Mouse (Mus musculus): ENCODE measurements around the gene Sgf29.
A peak's percentile ranks its signal among the peaks of the same experiment; 100 is the strongest.

Sgf29 gene

DNA sequence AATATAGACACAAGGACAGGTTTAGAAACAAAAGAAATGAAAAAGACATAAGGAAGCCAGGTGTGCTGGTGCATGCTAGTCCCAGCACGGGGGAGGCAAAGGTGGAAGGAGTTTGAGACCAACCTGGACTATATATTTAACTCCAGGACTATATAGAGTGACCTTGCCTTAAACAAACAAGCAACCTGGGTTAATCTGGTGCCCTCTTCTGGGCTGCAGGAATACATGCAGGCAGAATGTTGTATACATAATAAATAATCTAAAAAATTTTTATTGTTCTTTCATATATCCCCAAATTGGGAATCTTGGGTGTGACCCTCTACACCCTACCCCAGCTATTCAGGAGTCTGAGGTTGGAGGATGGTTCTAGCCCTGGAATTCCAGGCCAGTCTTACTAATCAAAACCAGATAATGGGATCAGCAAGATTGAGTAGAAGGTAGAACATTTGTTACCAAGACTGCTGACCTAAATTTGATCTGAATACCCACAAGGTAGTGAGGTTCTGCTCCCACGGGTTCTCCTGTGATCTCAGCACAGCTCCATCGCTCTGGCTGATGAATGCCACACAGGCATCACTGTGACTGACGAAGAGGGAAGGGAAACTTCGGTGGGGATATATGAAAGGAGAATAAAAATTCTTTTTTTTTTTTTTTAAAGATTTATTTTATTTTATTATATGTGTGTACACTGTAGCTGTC is 6.4 kb upstream of the Sgf29 start:
- no peak for DNase-seq (ENCODE audit: low read depth, low spot score)

DNA sequence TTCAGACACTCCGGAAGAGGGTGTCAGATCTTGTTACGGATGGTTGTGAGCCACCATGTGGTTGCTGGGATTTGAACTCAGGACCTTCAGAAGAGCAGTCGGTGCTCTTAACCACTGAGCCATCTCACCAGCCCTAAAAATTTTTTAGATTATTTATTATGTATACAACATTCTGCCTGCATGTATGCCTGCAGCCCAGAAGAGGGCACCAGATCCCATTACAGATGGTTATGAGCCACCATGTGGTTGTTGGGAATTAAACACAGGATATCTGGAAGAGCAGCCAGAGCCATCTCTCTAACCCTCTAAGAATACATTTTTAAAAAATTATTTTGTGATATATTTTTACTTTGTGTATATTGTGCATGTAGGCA is 5.9 kb upstream of the Sgf29 start:
- DNase-seq (ENCODE audit: low read depth, low spot score), result peak; percentile 16

DNA sequence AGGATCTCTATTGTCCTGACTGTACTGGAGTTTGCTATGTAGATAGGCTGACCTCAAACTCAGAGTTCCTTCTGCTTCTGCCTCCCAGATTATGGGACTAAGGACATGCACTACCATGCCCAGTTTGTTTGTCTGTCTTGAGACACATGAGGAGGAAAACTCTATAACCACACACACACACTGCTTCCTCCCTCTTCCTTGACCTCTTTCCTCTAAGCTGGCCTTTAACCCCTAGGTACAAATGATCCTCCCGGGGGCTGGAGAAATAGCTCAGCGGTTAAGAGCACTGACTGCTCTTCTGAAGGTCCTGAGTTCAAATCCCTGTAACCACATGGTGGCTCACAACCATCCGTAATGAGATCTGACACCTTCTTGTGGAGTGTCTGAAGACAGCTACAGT is 4.8 kb upstream of the Sgf29 start:
- no peak for DNase-seq (ENCODE audit: low read depth, low spot score)

DNA sequence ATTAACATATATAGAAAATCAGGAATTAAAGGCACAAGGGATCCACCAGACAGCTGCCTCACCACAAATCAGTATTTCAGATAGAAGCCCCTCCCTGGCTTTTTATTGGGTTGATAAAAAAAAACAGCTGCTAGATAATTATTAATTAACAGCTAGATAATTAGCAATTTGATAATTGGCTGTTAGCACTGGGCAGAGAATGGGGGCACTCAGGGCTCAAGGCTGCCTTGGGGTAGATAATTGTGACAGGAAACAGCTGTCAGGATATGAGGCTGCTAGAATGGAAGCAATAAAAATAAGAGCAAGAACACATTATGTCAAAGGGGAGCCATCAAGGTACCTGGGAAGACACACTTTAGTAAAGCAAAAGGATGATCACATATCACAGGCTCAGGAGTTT is 4.2 kb upstream of the Sgf29 start:
- DNase-seq (ENCODE audit: low read depth, low spot score), result no peak

DNA sequence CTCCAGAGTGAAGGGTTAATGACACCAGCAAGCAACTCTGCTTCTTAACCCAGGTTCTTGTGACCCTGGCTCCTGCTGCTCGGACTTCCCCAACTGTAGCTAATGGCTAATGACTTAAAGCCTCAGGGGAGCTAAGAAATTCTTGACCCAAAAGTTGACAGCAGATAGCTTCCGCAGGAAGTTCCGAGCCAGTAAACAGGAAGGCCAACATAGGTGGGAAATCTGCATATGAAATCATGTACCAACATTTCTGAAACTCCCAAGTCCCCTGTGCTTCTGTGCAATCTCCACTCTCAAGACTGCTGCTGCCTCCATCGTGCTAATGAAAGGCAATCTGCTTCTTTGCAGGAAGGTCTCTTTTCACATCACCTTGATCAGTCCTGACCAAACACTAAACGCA is 3.4 kb upstream of the Sgf29 start:
- DNase-seq (ENCODE audit: low read depth, low spot score), result no peak

DNA sequence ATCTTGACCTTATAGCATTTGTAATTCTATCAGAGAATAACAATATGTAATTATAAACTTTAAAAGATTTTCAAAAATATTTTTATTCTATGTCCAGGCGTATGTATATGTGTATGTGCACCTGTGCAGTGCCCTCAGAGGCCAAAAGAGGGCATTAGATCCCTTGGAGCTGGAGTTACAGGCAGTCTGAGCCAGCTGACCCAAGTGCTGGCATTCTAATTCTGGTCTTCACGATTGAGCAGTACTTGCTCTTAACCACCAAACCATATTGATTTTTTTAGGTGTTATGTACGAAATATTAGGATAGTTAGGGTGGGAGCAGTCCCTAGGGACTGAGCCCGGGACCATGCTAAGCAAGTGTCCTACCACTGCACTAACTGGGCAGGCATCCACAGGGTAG is 623 bp upstream of the Sgf29 start:
- DNase-seq (ENCODE audit: low read depth, low spot score), result no peak

DNA sequence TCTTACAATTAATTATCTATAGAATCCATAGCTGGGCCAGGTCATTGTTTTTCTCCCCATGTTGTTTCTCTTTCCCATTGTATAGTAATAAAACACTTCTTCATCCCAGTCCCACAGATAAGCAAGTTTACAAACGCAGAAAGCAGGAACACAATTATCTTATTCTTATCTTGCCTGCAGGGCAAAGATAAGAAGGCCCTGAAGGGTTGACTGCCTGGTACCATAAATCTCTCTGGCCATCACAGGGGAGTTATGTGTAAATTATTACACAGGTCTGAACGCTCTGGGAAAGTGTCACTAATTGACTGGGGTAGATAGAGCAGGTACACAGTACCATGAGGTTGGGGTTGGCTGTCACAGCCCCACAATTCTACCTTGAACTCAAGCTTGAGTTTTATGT is 1.7 kb downstream of the Sgf29 start:
- no peak for DNase-seq (ENCODE audit: low read depth, low spot score)

DNA sequence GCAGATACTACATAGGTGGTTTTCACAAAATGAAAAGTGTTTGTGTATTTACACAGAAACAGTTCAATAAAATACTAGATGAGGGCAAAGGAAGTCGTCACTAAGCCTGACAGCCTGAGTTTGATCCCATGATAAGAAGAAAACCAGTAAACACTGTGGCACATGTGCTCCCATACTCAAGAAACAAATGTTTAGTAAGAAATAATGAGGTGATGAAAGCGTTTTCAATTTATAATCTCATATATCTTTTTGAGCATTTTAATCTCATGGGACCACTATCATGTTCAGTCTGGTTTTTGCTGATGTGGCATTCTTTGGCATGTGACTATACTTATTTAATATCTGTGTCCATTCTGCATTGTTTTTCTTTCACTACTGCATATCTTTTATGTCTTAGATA is 4.9 kb downstream of the Sgf29 start:
- no peak for DNase-seq (ENCODE audit: low read depth, low spot score)

DNA sequence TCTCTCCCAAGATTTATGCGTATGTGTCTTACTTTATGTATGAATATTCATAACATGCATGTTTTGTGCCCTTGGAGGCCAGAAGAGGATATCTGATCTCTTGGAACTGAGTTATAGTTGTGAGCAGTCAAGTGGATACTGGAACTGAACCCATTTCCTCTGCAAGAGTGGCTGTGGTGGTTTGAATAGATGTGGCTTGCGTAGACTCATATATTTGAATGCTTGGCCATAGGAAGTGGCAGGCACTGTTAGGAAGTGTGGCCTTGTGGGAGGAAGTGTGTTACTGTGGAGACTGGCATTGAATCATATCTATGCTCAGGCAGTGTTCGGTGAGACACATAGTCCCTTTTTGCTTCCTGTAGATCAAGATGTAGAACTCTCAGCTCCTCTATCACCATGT is 6.6 kb downstream of the Sgf29 start:
- no peak for DNase-seq (ENCODE audit: low read depth, low spot score)

DNA sequence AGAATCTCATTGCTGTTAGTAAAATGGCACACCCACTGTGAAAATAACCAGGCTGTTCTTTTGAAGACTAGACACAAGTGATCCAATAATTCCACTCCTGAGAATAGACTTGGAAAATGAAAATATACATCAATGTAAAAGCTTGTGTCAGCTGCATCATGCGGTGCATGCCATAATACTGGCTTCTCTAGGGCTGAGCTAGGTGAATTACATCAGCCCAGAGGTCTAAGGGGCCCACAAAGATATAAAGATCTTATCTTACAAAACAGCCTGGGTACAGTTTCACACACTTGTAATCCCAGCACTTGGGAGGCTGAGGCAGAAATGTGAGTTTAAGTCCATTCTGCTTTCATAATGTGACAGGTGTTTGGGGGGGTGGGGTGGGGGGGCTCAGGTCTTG is 8.4 kb downstream of the Sgf29 start:
- DNase-seq (ENCODE audit: low read depth, low spot score), result no peak

DNA sequence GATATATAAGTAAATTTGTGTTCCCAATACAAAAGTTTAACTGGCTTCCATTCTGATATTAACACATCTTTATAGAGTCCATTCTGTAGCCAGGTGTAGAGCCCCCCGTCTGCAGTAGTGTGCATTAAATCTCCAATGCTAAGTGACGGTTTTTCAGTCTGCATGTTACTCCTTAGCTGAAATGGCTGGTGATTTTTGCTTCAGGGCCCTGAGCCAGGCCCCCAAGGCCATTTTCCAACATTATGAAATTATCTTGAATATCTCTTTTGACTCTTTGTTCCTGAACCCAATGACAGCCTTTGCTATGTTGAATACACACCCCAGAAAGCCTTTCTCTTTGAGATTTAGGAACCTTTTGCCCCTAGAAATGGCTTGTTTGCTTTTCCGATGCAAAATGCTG is 10.7 kb downstream of the Sgf29 start:
- DNase-seq (ENCODE audit: low read depth, low spot score), result no peak

DNA sequence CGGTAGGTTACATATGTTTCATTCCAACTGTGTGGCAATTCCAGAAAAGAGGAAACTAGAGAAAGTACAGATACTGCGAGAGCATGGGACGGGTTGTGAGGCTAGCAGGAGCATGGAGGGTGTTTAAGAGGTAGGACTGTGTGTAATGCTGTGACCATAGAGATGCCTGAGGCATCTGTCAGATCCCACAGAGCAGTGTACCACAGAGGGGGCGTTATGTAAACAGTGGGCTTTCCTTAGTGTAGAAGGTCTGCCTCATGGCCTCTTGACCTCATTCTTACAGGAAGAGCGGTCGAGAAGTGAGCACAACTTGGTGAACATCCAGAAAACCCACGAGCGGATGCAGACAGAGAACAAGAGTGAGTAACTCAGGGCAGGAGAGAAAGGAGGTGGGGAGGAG is 14.5 kb downstream of the Sgf29 start:
- no peak for DNase-seq (ENCODE audit: low read depth, low spot score)

DNA sequence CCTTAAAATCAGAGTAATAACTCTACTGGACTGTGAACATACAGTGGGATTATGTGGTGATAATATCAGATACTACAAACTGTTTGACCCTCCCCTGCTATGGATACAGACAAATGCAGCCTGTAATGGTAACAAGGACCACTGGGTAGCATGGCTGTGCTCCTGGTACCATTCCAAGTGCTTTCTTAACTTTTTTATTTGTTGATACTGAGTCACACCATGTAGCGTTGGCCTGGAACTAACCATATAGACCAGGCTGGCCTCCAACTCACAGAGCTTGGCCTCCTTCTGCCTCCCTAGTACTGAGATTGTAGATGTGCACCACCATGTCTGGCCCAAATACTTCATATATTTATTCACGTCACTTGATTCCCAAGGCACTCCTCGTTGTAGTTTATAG is 16.2 kb downstream of the Sgf29 start:
- no peak for DNase-seq (ENCODE audit: low read depth, low spot score)

DNA sequence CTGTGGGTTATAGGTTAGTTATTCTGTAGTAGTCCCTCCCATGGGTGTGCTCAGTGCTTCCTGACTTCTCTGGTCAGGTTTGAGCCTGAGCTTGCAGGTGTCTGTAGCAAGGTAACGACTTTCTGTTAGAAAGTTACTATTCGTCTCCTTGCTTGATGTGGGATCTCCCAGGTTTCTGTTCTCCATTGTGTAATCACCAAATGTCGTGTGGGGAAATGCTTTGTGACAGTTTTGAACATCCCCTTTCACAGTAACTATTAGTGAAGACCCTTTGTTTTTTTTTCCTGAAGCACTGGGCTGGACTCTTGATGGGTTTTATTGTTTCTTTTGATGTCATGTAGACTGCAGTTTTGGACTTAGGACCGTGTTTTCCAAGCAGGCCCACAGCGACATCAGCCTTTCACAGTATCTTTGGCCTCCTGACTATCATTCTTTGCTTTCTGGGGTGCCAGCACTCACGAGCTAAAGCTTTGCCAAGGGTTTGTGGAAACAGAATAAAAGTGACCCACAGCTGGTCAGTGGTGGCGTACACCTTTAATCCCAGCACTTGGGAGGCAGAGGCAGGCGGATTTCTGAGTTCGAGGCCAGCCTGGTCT is 18.5 kb downstream of the Sgf29 start:
- no peak for DNase-seq (ENCODE audit: low read depth, low spot score)

DNA sequence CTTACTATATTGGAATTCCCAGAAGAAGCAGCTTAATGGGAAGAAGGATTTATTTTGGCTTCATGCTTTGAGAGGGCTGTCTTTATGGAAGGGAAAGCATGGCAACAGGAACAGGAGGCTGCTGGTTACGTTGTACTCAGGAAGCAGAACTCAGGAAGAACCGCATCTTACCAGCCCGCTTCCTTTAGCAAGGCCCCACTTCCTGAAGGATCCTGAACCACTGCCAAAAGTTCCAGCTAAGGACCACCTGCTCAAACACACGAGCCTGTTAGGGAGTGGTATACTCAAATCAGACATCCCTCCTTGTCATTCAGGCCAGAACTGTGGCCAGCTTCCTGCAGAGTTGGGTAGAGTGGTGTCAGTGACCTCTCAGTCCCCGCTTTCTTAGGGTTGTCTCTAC is 19.3 kb downstream of the Sgf29 start:
- DNase-seq (ENCODE audit: low read depth, low spot score), result no peak

DNA sequence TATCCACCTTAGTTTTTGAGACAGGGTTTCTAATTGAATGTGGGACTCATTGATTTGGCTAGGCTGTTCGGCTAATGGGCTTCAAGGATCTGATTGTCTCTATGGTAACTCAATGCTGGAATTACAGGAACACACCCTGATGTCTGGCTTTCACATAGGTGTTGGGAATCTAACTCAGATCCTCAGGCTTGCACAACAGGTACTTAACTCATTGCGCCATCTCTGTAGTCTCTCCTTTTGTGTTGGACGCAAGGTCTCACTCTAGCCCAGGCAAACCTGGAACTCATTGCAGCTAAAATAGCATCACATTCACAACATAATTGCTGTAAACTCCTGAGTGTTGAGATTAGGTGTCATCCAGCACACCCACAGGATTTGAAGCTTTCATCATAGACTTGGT is 21.0 kb downstream of the Sgf29 start:
- no peak for DNase-seq (ENCODE audit: low read depth, low spot score)

DNA sequence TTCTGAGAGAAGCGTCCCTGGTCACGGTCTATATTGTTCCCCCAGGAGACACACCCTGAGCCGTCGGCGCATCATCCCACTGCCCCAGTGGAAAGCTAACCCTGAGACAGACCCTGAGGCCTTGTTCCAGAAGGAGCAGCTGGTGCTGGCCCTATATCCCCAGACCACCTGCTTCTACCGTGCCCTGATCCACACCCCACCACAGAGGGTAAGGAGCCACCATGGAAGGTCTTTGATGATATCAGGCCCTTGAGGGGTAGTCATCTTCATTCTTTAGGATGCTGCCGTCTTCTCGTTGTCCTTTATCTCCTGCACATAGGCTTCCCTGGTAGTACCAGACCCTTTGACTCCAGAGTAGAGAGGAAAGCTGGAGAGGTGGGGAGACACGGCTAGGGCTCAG is 23.0 kb downstream of the Sgf29 start:
- DNase-seq (ENCODE audit: low read depth, low spot score), result no peak

DNA sequence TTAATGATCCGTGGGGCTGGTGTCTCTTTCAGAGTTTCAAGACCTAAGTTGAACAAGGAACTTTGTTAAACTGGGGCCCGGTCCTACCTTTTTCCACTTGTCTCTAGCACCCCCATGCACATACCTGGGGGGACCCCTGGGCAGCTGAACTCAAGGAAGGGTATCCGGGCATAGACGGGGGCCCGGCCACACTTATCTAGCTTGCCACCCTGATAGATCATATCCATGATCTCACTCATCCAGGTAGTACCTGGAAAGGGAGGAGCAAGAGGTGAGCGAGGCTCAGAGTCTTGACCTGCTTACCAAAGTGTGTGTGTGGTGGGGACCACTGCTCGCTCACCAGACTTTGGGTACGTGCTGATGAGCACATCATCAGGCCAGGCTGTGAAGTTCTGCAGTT is 26.0 kb downstream of the Sgf29 start:
- DNase-seq (ENCODE audit: low read depth, low spot score), result no peak

DNA sequence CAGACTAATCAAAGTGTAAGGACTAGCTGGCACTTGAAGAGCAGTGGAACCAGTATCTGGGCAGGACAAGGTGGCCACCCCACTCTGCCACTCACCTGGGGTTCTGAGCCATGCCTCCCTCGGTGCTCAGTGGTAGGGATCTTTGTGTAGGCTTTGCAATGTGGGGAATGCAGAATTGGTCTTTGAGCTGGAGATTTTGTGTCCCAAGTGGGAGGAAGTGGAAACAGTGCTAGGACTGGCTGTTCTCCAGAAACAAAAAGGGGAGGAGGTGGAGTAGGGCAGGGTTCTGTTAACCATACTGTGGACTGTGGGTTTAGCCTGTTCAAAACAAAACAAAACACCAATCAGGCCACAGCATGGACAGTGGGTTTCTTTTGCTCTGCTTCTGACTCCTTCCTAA is 27.1 kb downstream of the Sgf29 start, which contains the start of gene Sult1a1:
Sult1a1 (minus strand) TSS at position 226 of the 400 bp plus-strand sequence.
- no peak for DNase-seq (ENCODE audit: low read depth, low spot score)

DNA sequence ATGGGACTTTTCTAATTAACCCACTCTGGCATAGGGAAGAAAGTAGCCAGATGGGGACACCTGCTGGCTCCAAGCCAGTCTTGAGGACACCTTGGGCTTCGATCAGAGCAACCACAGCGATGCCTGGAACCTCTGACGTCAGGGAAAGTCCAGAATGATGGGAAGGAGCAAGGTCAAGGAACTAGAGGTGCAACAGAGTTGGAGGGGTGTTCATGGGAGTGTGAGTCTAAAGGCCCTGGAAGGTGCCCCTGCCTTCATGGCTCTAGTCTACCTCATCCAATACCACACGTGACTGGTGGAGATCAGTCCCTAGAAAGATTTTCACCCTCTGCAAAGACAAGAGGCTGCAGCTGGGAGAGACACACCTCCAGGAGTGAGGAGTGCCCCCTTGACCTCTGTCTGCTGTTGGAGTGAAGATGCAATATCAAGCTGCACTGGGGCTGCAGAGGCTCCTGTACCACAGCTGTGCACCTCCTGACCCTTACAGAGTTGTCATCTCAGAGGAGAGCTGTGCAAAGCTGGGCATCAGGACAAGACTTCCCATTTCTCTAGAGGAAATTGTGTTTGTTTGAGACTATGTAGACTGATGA is 27.6 kb downstream of the Sgf29 start:
- no peak for DNase-seq (ENCODE audit: low read depth, low spot score)

DNA sequence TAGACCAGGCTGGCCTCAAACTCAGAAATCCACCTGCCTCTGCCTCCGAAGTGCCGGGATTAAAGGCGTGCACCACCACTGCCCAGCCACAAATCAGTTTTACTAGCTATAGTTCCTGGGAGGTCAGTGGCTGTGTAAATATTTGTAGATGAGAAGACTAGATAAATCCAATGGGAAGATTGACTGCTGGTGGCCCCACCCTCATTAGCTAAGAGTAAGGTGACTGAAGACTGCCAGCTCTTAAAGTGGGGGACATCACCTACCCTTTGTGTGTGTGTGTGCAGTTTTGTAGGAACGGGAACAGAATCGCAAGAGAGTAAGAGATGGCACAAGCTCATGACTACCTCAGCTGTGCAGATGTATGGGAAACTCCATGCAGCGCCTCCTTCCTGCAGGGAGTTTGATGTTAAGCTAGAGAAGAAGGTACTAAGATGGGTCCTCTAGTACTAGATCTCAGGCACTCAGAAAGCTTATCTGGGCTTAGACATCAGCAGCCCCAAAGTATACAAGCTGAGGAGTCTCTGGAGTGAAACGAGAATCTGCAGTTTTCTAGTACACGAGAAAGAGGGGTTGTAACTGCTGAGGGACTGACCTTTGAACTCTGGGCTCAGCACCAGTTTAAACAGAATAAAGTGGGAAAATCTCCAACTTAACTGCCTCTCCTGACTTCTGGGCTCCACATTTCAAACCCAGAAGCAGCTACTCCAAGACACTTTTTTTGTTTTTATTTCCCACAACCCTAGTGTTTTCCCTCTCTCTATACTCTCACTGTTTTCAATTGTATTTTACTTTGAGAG is 29.6 kb downstream of the Sgf29 start:
- no peak for DNase-seq (ENCODE audit: low read depth, low spot score)

DNA sequence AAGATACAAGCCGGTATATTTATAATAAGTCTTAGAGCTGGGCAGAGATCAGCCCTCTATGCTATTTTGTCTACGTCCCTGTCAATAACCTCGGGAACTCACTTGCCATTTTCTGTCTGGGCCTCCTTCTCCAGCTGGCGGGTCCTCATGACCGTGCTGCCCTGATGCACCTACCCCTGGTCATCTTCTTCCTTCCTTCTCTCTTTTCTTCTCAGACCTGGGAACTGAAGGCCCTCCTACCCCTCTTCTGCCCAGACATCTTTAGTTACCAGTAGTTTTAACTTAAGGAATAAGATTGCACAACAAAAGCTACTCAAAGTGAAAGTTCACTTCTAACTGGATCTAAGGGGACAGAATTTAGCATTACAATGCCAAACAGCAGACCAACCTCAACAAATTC is 30.6 kb downstream of the Sgf29 start:
- DNase-seq (ENCODE audit: low read depth, low spot score), result no peak

DNA sequence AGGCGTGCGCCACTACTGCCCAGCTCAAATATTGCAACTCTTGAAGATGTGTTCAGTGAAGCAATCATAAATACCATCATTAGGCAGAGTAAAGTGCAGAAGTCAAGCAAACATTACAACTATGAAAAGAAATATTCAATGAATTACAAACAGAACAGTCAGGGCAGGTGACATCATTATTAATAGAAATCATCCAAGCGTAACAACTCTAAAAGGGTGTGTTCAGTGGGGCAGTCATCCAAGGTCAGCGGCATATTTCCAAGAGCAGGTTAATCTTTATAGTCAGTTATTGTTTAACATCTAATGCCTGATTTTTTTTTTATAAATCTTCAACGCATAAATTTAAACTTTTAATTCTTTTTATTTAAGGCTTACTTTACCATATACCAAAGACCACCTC is 32.1 kb downstream of the Sgf29 start:
- no peak for DNase-seq (ENCODE audit: low read depth, low spot score)
